ENCODE assay signal across 7 mouse cellular contexts in genomic region chr17:74673251-74673650, GRCm38 (mm10). TPM values are rescaled to one million over a fixed set of nuclear protein-coding genes. Genes with fewer than 3 reads are reported as not detected.
DNase-seq lines count a peak whose midpoint lies in the region.

No protein-coding gene starts in this region.

- DNase-seq in layer of hippocampus, adult 11-12 months (ENCODE audit: low spot score): peak; percentile 54
- no peak for DNase-seq in layer of hippocampus, adult 9-11 months
- peak; percentile 53 for DNase-seq in CD4-positive helper T cell, adult 2 months (ENCODE audit: low read depth, low spot score)
- DNase-seq in ES-CJ7 (ENCODE audit: low read depth, low spot score): peak; percentile 38
- DNase-seq in embryo, embryonic 9.5 days (ENCODE audit: extremely low spot score): peak; percentile 11
- peak; percentile 86 for DNase-seq in lung, postnatal 36 days
- DNase-seq in gastrocnemius, postnatal 25 days: no peak

RNA-seq across cellular contexts. Expression of gene Ttc27, which starts 44.3 kb away (rescaled TPM):
- total RNA-seq in gastrocnemius, postnatal 25 days (2021): 10 to 100 TPM in 1 of 2 experiments, 1 to 10 TPM in 1; 9.1 to 12.6 TPM

Comparison
In these comparisons a context has a peak if more than half of its experiments do, and no peak if none do; other contexts are left out.
1. DNase-seq: peak in layer of hippocampus, adult 11-12 months (single experiment), CD4-positive helper T cell, adult 2 months (single experiment), ES-CJ7 (single experiment), embryo, embryonic 9.5 days (single experiment) and lung, postnatal 36 days (single experiment); none in layer of hippocampus, adult 9-11 months (single experiment) and gastrocnemius, postnatal 25 days (single experiment).